Mouse (Mus musculus) cortical plate, adult 2 months (tissue): ENCODE results near the gene Mlip.

Source experiments
- CTCF ChIP-seq: fragments of 200-500 bp; IDR thresholded peaks from 2 replicates; pipeline ENCODE4 v1.5.1; 2011; ENCODE audit warnings: mild to moderate bottlenecking, control low read depth, low read length; ENCODE audit not compliant: insufficient read depth; ENCODE audit errors: extremely low read depth
- POLR2A ChIP-seq: fragments of 200-500 bp; IDR thresholded peaks from 2 replicates; pipeline ENCODE4 v1.6.1; 2011; ENCODE audit warnings: mild to moderate bottlenecking, low read length, control low read depth; ENCODE audit not compliant: insufficient read depth; ENCODE audit errors: extremely low read depth

DNA sequence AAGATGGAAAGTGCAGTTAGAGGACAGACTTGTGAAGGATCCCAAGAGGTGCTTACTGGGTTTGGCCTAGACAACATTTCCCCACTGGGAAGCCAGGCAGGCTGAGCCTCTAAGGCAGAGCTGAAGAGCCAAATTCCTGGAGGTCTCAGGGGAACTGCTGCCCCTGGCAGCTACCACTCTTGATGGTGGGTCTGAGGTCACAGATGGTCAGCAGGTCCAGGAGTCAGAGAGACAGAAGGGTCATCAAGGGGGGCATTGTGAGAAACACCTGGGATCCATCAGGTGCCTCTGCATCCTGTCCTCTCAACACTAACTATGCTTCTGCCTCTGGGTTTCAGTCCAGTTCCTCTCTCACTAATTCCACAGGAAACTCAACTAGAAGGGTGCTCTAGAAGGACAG lies 10.1 kb upstream of the Mlip start:
- TF ChIP-seq POLR2A = no peak
- TF ChIP-seq CTCF = no peak
